Mouse (Mus musculus) CH12.LX (cell line): ENCODE measurements around the gene Galnt17. TPM values are rescaled to one million over a fixed set of nuclear protein-coding genes. Genes with fewer than 3 reads are reported as not detected.

Experiments
- DNase-seq: peaks from one replicate; pipeline ENCODE4 v3.0.0-alpha.2; 2013; ENCODE audit errors: extremely low read depth
- H3K27ac ChIP-seq: 2 replicates; pipeline ENCODE4 v1.5.1; 2012; ENCODE audit warnings: low read depth, mild to moderate bottlenecking, control low read depth, moderate library complexity; ENCODE audit not compliant: insufficient read depth
- H3K27me3 ChIP-seq: replicated peaks from 2 replicates; pipeline ENCODE3; 2012; ENCODE audit warnings: inconsistent platforms
- H3K36me3 ChIP-seq, 2 experiments: replicated peaks in 1 of 2; 2 replicates each; pipeline versions ENCODE3 to v1.6.1; 2012; ENCODE audit warnings: inconsistent platforms in 1 of 2, low read length in 1 of 2, mild to moderate bottlenecking in 1 of 2, mixed read lengths in 1 of 2, moderate library complexity in 1 of 2; ENCODE audit not compliant: control insufficient read depth in 1 of 2, insufficient read depth in 1 of 2
- H3K4me1 ChIP-seq, 2 experiments: 2 replicates each; pipeline ENCODE4 v1.6.1; 2012; ENCODE audit warnings: inconsistent platforms in 1 of 2, moderate library complexity in 1 of 2; ENCODE audit not compliant: insufficient read depth in 2 of 2, control insufficient read depth in 1 of 2
- H3K4me2 ChIP-seq: 2 replicates; pipeline ENCODE4 v1.6.1; 2012; ENCODE audit warnings: low read depth, mild to moderate bottlenecking, control low read depth; ENCODE audit not compliant: poor library complexity, insufficient read depth, severe bottlenecking
- H3K4me3 ChIP-seq, 3 experiments: fragments of 150-350 bp in 1 of 3; sonication (generic) in 1 of 3; replicated peaks in 1 of 3; 2 replicates each; pipeline versions ENCODE3 to v1.5.1; 2011 to 2012; ENCODE audit warnings: low read depth in 2 of 3, low read length in 2 of 3, mild to moderate bottlenecking in 2 of 3, moderate library complexity in 2 of 3, control low read depth in 1 of 3, improper control_type of control experiment in 1 of 3, inconsistent platforms in 1 of 3, mixed read lengths in 1 of 3; ENCODE audit not compliant: poor library complexity in 1 of 3
- H3K79me2 ChIP-seq: replicated peaks from 2 replicates; pipeline ENCODE4 v1.6.1; 2012; ENCODE audit warnings: mild to moderate bottlenecking, moderate library complexity; ENCODE audit not compliant: control insufficient read depth, poor library complexity, insufficient read depth, severe bottlenecking; ENCODE audit errors: extremely low read depth
- H3K9ac ChIP-seq: 2 replicates; pipeline ENCODE4 v1.6.1; 2012; ENCODE audit warnings: low read depth, mild to moderate bottlenecking, control low read depth, moderate library complexity; ENCODE audit not compliant: insufficient read depth
- H3K9me3 ChIP-seq: replicated peaks from 2 replicates; pipeline ENCODE3; 2012; ENCODE audit warnings: low read length, inconsistent platforms, mixed read lengths
- CTCF ChIP-seq, 2 experiments: IDR thresholded peaks in 1 of 2; conservative IDR thresholded peaks in 1 of 2; 2 replicates each; pipeline ENCODE4 v1.5.1; 2011 to 2012; ENCODE audit warnings: low read depth in 2 of 2, low read length in 2 of 2, improper control_type of control experiment in 1 of 2, inconsistent platforms in 1 of 2, mild to moderate bottlenecking in 1 of 2, moderate library complexity in 1 of 2
- E2F4 ChIP-seq: IDR thresholded peaks from 2 replicates; pipeline ENCODE4 v1.6.1; 2011; ENCODE audit warnings: low read depth, low read length, improper control_type of control experiment; ENCODE audit not compliant: insufficient replicate concordance
- ELF1 ChIP-seq: IDR thresholded peaks from 2 replicates; pipeline ENCODE4 v1.6.1; 2014; ENCODE audit warnings: low read depth, mild to moderate bottlenecking, inconsistent platforms, low read length, improper control_type of control experiment
- GABPA ChIP-seq: IDR thresholded peaks from 2 replicates; pipeline ENCODE4 v1.6.1; 2012; ENCODE audit warnings: low read depth, low read length, improper control_type of control experiment, inconsistent platforms; ENCODE audit not compliant: insufficient replicate concordance
- IRF4 ChIP-seq: IDR thresholded peaks from 2 replicates; pipeline ENCODE4 v1.6.1; 2014; ENCODE audit warnings: low read depth, mild to moderate bottlenecking, inconsistent platforms, low read length, improper control_type of control experiment
- JUN ChIP-seq: IDR thresholded peaks from 2 replicates; pipeline ENCODE4 v1.6.1; 2011; ENCODE audit warnings: low read depth, mild to moderate bottlenecking, low read length, improper control_type of control experiment, moderate library complexity; ENCODE audit not compliant: insufficient read depth
- JUND ChIP-seq: conservative IDR thresholded peaks from 2 replicates; pipeline ENCODE4 v1.6.1; 2011; ENCODE audit warnings: low read depth, low read length, improper control_type of control experiment
- KAT2A ChIP-seq: IDR thresholded peaks from 2 replicates; pipeline ENCODE4 v1.6.1; 2012; ENCODE audit warnings: low read length, improper control_type of control experiment, inconsistent platforms; ENCODE audit not compliant: insufficient replicate concordance
- MAFK ChIP-seq: IDR thresholded peaks from 2 replicates; pipeline ENCODE4 v1.6.1; 2011; ENCODE audit warnings: low read length, improper control_type of control experiment; ENCODE audit not compliant: insufficient replicate concordance
- MAX ChIP-seq: IDR thresholded peaks from 2 replicates; pipeline ENCODE4 v1.6.1; 2011; ENCODE audit warnings: low read length, improper control_type of control experiment
- MAZ ChIP-seq: IDR thresholded peaks from 2 replicates; pipeline ENCODE4 v1.6.1; 2012; ENCODE audit warnings: low read depth, mild to moderate bottlenecking, inconsistent platforms, low read length, improper control_type of control experiment, moderate library complexity
- MEF2A ChIP-seq: IDR thresholded peaks from 2 replicates; pipeline ENCODE4 v1.6.1; 2014; ENCODE audit warnings: low read depth, mild to moderate bottlenecking, inconsistent platforms, low read length, improper control_type of control experiment, borderline replicate concordance
- MXI1 ChIP-seq: IDR thresholded peaks from 2 replicates; pipeline ENCODE4 v1.6.1; 2011; ENCODE audit warnings: mild to moderate bottlenecking, low read depth, low read length, improper control_type of control experiment
- MYC ChIP-seq: IDR thresholded peaks from 2 replicates; pipeline ENCODE4 v1.6.1; 2011; ENCODE audit warnings: low read depth, mild to moderate bottlenecking, improper control_type of control experiment, low read length
- NELFE ChIP-seq: IDR thresholded peaks from 2 replicates; pipeline ENCODE4 v1.6.1; 2011; ENCODE audit warnings: low read depth, low read length, improper control_type of control experiment
- PAX5 ChIP-seq: IDR thresholded peaks from 2 replicates; pipeline ENCODE4 v1.6.1; 2012; ENCODE audit warnings: low read length, inconsistent platforms, mixed read lengths
- POLR2A ChIP-seq: IDR thresholded peaks from 2 replicates; pipeline ENCODE4 v1.6.1; 2011; ENCODE audit warnings: low read depth, mild to moderate bottlenecking, improper control_type of control experiment, low read length
- RCOR1 ChIP-seq: conservative IDR thresholded peaks from 2 replicates; pipeline ENCODE4 v1.6.1; 2012; ENCODE audit warnings: low read depth, mild to moderate bottlenecking, inconsistent platforms, low read length, improper control_type of control experiment
- SIN3A ChIP-seq: IDR thresholded peaks from 2 replicates; pipeline ENCODE4 v1.6.1; 2012; ENCODE audit warnings: low read length, improper control_type of control experiment, inconsistent platforms
- TCF12 ChIP-seq: IDR thresholded peaks from 2 replicates; pipeline ENCODE4 v1.6.1; 2014; ENCODE audit warnings: low read depth, mild to moderate bottlenecking, inconsistent platforms, low read length, improper control_type of control experiment
- USF2 ChIP-seq: conservative IDR thresholded peaks from 2 replicates; pipeline ENCODE4 v1.6.1; 2011; ENCODE audit warnings: low read depth, low read length, improper control_type of control experiment
- ZC3H11A ChIP-seq: IDR thresholded peaks from 2 replicates; pipeline ENCODE4 v1.6.1; 2012; ENCODE audit warnings: low read depth, mild to moderate bottlenecking, inconsistent platforms, low read length, improper control_type of control experiment
- ZKSCAN1 ChIP-seq: IDR thresholded peaks from 2 replicates; pipeline ENCODE4 v1.6.1; 2012; ENCODE audit warnings: low read depth, inconsistent platforms, low read length, improper control_type of control experiment, borderline replicate concordance
- ZMIZ1 ChIP-seq: IDR thresholded peaks from 2 replicates; pipeline ENCODE4 v1.6.1; 2012; ENCODE audit warnings: low read depth, mild to moderate bottlenecking, inconsistent platforms, low read length, improper control_type of control experiment
- ZNF384 ChIP-seq: IDR thresholded peaks from 2 replicates; pipeline ENCODE4 v1.6.1; 2012; ENCODE audit warnings: low read depth, low read length, improper control_type of control experiment, inconsistent platforms
- dilution Hi-C: fragments of 300-500 bp; cut with MboI; formaldehyde crosslinking; loops from 2 replicates; pipeline ENCODE4 v1.14.3; 2020; ENCODE audit warnings: low sequenced_read_pairs; ENCODE audit not compliant: extremely low pct_unique_long_range_greater_than_20kb, extremely low pct_ligation_motif_present
- in situ Hi-C: fragments of 300-500 bp; cut with MboI; formaldehyde crosslinking; loops from 3 replicates; pipeline ENCODE4 v1.14.3; 2019; ENCODE audit warnings: low sequenced_read_pairs, low pct_ligation_motif_present, low pct_unique_long_range_greater_than_20kb, mixed read lengths
- polyA plus RNA-seq: library from polyadenylated mRNA; unstranded; fragments of >175 nt; gene quantifications from 2 replicates; pipeline ENCODE4 v1.2.1, GENCODE M21; 2012; ENCODE audit warnings: low read depth; ENCODE audit not compliant: insufficient read length
- total RNA-seq, 2 experiments: library from RNA; depleted of rRNA; stranded (reverse); fragments of 300-350 nt in 1 of 2; fragments of >200 nt in 1 of 2; gene quantifications; 2 replicates each; pipeline ENCODE4 v1.2.3; 2012 to 2014

Gene Galnt17
- total and polyA plus RNA-seq, 3 experiments, result 0.09 TPM; not detected in 2

GRCm38 (mm10) chr5:130880331-130880730, 428.0 kb downstream of the Galnt17 start:
- Histone ChIP-seq H3K9ac (no peak overlapping the region), H3K4me1 (no peaks in the 10 kb centered on the region), H3K27ac (no peak overlapping the region), H3K4me3 (no peak overlapping the region), H3K9me3 (peaks cover 67% of the 10 kb centered on the region), H3K79me2 (no peaks in the 10 kb centered on the region), H3K36me3 (peaks cover 2 to 40% of the 10 kb centered on the region in 2 experiments), H3K4me2 (no peak overlapping the region), H3K27me3 (no peaks in the 10 kb centered on the region)
- dilution Hi-C loops, result no loop called here
- no peak for TF ChIP-seq JUN
- no peak for TF ChIP-seq GABPA
- TF ChIP-seq RCOR1, result no peak
- TF ChIP-seq MYC, result no peak
- TF ChIP-seq MAFK, result no peak
- no peak for TF ChIP-seq ZMIZ1
- no peak for TF ChIP-seq CTCF (conservative IDR thresholded peaks at IDR 0.05 in 1 of 2, IDR thresholded peaks at IDR 0.05 in 1 of 2; ENCODE audit: low read depth in 2 of 2, low read length in 2 of 2)
- TF ChIP-seq ELF1, result no peak
- no peak for TF ChIP-seq ZKSCAN1
- no peak for TF ChIP-seq MAZ
- no peak for TF ChIP-seq MXI1
- TF ChIP-seq NELFE, result no peak
- TF ChIP-seq POLR2A, result no peak
- TF ChIP-seq TCF12, result no peak
- TF ChIP-seq MEF2A, result no peak
- TF ChIP-seq IRF4, result no peak
- TF ChIP-seq SIN3A, result no peak
- TF ChIP-seq USF2, result no peak
- TF ChIP-seq PAX5, result no peak
- TF ChIP-seq JUND, result no peak
- DNase-seq, result no peak
- in situ Hi-C loops, result no loop called here

GRCm38 (mm10) chr5:130875391-130875790, 432.9 kb downstream of the Galnt17 start:
- dilution Hi-C loops, result no loop called here
- Histone ChIP-seq H3K36me3 (peaks cover 2 to 57% of the 10 kb centered on the region in 2 experiments), H3K4me3 (no peak overlapping the region), H3K27ac (no peak overlapping the region), H3K79me2 (no peaks in the 10 kb centered on the region), H3K4me2 (no peak overlapping the region), H3K27me3 (no peaks in the 10 kb centered on the region), H3K4me1 (no peaks in the 10 kb centered on the region), H3K9ac (no peak overlapping the region), H3K9me3 (peaks cover 75% of the 10 kb centered on the region)
- TF ChIP-seq IRF4 (no peak), MAX (no peak), ZMIZ1 (no peak), E2F4 (no peak), ZNF384 (no peak), USF2 (no peak), KAT2A (no peak), TCF12 (no peak), ZC3H11A (no peak)
- in situ Hi-C loops, result no loop called here
- no peak for DNase-seq
